In genomic region chr15:80604026-80604425, GRCm38 (mm10) we compare ENCODE assay signal across 20 mouse cellular contexts. TPM values are rescaled to one million over a fixed set of nuclear protein-coding genes. Genes with fewer than 3 reads are reported as not detected.
"Had no signal": no experiment of that assay in that cellular context is flagged by ENCODE, and none has a peak within 500 bp of the region (broad histone marks: within the 10 kb centered on the region; RNA-seq: fewer than 3 reads in every experiment).

No protein-coding gene starts in this region.

- H3K4me1 ChIP-seq: stomach, embryonic 15.5 days had no signal

- H3K9me3 ChIP-seq: midbrain, embryonic 10.5 days; midbrain, embryonic 12.5 days; neural tube, embryonic 13.5 days; neural tube, embryonic 15.5 days; stomach, embryonic 15.5 days had no signal

- H3K27me3 ChIP-seq: midbrain, embryonic 12.5 days; neural tube, embryonic 13.5 days; neural tube, embryonic 15.5 days; stomach, embryonic 15.5 days had no signal

- H3K27ac ChIP-seq: midbrain, embryonic 10.5 days; midbrain, embryonic 12.5 days; neural tube, embryonic 13.5 days; neural tube, embryonic 15.5 days; stomach, embryonic 15.5 days; stomach, postnatal 0 days had no signal

- H3K4me3 ChIP-seq: midbrain, embryonic 10.5 days; midbrain, embryonic 12.5 days; myocyte; neural tube, embryonic 13.5 days; neural tube, embryonic 15.5 days; stomach, embryonic 15.5 days had no signal

- DNase-seq: lung, embryonic 14.5 days; lung, postnatal 10 days; lung, postnatal 4 days; midbrain, embryonic 14.5 days; right cerebral cortex, postnatal 14 days; thymus, adult 2 months; thymus, postnatal 25 days; thymus, postnatal 4 days had no signal

- H3K9ac ChIP-seq: lung, embryonic 14.5 days; midbrain, embryonic 12.5 days; neural tube, embryonic 13.5 days; neural tube, embryonic 15.5 days; stomach, embryonic 15.5 days had no signal

- H3K36me3 ChIP-seq: midbrain, embryonic 10.5 days; midbrain, embryonic 12.5 days; neural tube, embryonic 13.5 days; neural tube, embryonic 15.5 days; stomach, embryonic 15.5 days had no signal

RNA-seq across cellular contexts. Expression of gene Grap2, which starts 31.6 kb away (rescaled TPM):
- polyA plus RNA-seq: myocyte had no signal

RNA-seq across cellular contexts. Expression of gene Enthd1, which starts 39.1 kb away (rescaled TPM):
- total RNA-seq: megakaryocyte-erythroid progenitor cell, adult 5-6 weeks had no signal
- polyA plus RNA-seq: lung, embryonic 14.5 days; lung, embryonic 16.5 days; midbrain, embryonic 10.5 days; midbrain, embryonic 12.5 days; midbrain, embryonic 14.5 days; midbrain, embryonic 16.5 days; myocyte; neural tube, embryonic 11.5 days; neural tube, embryonic 13.5 days; neural tube, embryonic 15.5 days; stomach, embryonic 15.5 days; stomach, postnatal 0 days; urinary bladder, adult 2 months had no signal
